Comparison of ENCODE assay signal across 16 mouse cellular contexts in the genomic region with DNA sequence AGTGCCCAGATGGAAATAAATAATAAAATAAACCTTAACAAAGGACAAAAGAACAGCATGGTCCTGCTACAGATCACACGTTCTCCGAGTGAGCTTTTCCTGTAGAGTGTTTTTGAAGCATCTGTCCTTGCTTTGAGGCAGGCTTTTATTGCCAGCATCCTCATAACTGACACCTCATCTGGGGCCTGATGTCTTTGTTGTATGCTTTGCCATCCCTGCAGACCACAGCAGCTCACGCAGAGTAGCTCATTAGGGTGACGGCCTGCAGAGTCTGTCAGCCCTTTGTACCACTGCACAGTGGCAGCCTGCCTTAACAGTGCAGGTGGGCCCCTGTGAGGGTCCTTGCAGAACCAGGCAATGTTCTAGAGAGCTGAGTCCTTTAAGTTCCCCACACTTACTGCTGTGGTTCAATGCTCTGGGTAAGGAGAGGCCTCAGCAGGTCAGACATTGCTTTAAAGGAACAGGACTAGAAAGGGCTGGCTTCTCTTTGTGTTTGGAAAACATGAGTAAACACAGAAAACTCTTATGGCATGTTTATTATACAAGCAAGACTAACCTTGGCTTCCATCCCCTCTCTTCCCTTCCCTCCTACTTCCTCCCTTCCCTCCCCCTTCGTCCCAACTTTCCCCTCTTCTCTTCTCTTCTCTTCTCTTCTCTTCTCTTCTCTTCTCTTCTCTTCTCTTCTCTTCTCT.
A peak's percentile ranks its signal among the peaks of the same experiment; 100 is the strongest.
DNase-seq lines count a peak whose midpoint lies in the region; ATAC-seq and TF ChIP-seq lines count a peak whose summit lies in the region.
"Had no signal": no experiment of that assay in that cellular context is flagged by ENCODE, and none has a peak within 500 bp of the region (broad histone marks: within the 10 kb centered on the region; RNA-seq: fewer than 3 reads in every experiment).

No protein-coding gene starts in this region.

- H3K36me3 ChIP-seq in intestine, embryonic 16.5 days (ENCODE audit: control insufficient read depth, insufficient read depth, low read length), result no peaks in the 10 kb centered on the region
- H3K36me3 ChIP-seq in intestine, embryonic 15.5 days, result no peaks in the 10 kb centered on the region
- no peaks in the 10 kb centered on the region for H3K36me3 ChIP-seq in stomach, embryonic 15.5 days
- H3K36me3 ChIP-seq in stomach, postnatal 0 days (ENCODE audit: control insufficient read depth, insufficient read depth, low read length), result no peaks in the 10 kb centered on the region

- H3K4me3 ChIP-seq in intestine, embryonic 16.5 days (ENCODE audit: low read length), result no peak overlapping the region
- no peak overlapping the region for H3K4me3 ChIP-seq in intestine, embryonic 15.5 days (replicated peaks)
- no peak overlapping the region for H3K4me3 ChIP-seq in stomach, embryonic 15.5 days (replicated peaks)
- no peak overlapping the region for H3K4me3 ChIP-seq in stomach, postnatal 0 days (ENCODE audit: low read depth, low read length)

- no peak for DNase-seq in stomach, postnatal 0 days (ENCODE audit: low spot score)
- DNase-seq in forelimb bud, embryonic 11.5 days (ENCODE audit: low read depth, low spot score), result peak; percentile 48
- no peak for DNase-seq in ovary, postnatal 36 days (ENCODE audit: low spot score)
- no peak for DNase-seq in cerebellum, adult 8-10 months
- DNase-seq: adrenal gland, postnatal 36 days; gastrocnemius, postnatal 10 days; kidney, adult 2 months; kidney, postnatal 36 days; left cerebral cortex, postnatal 4 days; right cerebral cortex, postnatal 14 days had no signal

- WGBS in intestine, embryonic 16.5 days, result 62% methylated on average over 5 of the region's 5 CpGs
- 62% methylated on average over 5 of the region's 5 CpGs for WGBS in intestine, embryonic 15.5 days
- WGBS in stomach, embryonic 15.5 days, result 66% methylated on average over 5 of the region's 5 CpGs
- WGBS in stomach, postnatal 0 days, result 55% methylated on average over 5 of the region's 5 CpGs

- H3K4me2 ChIP-seq in intestine, embryonic 16.5 days (ENCODE audit: low read depth, low read length), result no peak overlapping the region
- H3K4me2 ChIP-seq in intestine, embryonic 15.5 days (replicated peaks), result no peak overlapping the region
- no peak overlapping the region for H3K4me2 ChIP-seq in stomach, embryonic 15.5 days
- no peak overlapping the region for H3K4me2 ChIP-seq in stomach, postnatal 0 days (replicated peaks; ENCODE audit: low read depth)
- H3K4me2 ChIP-seq: heart, embryonic 11.5 days had no signal

- no peak for TF ChIP-seq CTCF in stomach, postnatal 0 days (IDR thresholded peaks at IDR 0.05; ENCODE audit: low read depth)

- TF ChIP-seq EP300 in stomach, postnatal 0 days (optimal IDR thresholded peaks at IDR 0.05), result no peak

- H3K4me1 ChIP-seq in intestine, embryonic 16.5 days (ENCODE audit: control insufficient read depth, insufficient read depth, low read length), result 0 out of 2 replicates have a peak, but pooled peaks cover 3% of the 10 kb centered on the region
- 0 out of 2 replicates have a peak, but pooled peaks cover 5% of the 10 kb centered on the region for H3K4me1 ChIP-seq in intestine, embryonic 15.5 days (replicated peaks)
- peaks cover 3% of the 10 kb centered on the region; the same call in 1 of the 2 replicates for H3K4me1 ChIP-seq in stomach, embryonic 15.5 days
- H3K4me1 ChIP-seq in stomach, postnatal 0 days (replicated peaks; ENCODE audit: control insufficient read depth, insufficient read depth), result no peaks in the 10 kb centered on the region; the same call in 1 of the 2 replicates

- peak overlapping the region; percentile 65; the same call in 1 of the 2 replicates for H3K27ac ChIP-seq in intestine, embryonic 16.5 days (ENCODE audit: low read length)
- H3K27ac ChIP-seq in intestine, embryonic 15.5 days, result no peak overlapping the region
- H3K27ac ChIP-seq in stomach, embryonic 15.5 days, result peak overlapping the region; percentile 37; the same call in 1 of the 2 replicates
- no peak overlapping the region for H3K27ac ChIP-seq in stomach, postnatal 0 days (replicated peaks)
- H3K27ac ChIP-seq: macrophage had no signal

- no peak overlapping the region for H3K9ac ChIP-seq in intestine, embryonic 16.5 days (ENCODE audit: low read depth, low read length)
- no peak overlapping the region for H3K9ac ChIP-seq in intestine, embryonic 15.5 days
- no peak overlapping the region for H3K9ac ChIP-seq in stomach, embryonic 15.5 days
- H3K9ac ChIP-seq in stomach, postnatal 0 days (ENCODE audit: low read length), result no peak overlapping the region

- H3K9me3 ChIP-seq in intestine, embryonic 16.5 days (ENCODE audit: control insufficient read depth, low read length), result no peaks in the 10 kb centered on the region
- no peaks in the 10 kb centered on the region for H3K9me3 ChIP-seq in intestine, embryonic 15.5 days
- H3K9me3 ChIP-seq in stomach, embryonic 15.5 days, result no peaks in the 10 kb centered on the region
- no peaks in the 10 kb centered on the region for H3K9me3 ChIP-seq in stomach, postnatal 0 days (ENCODE audit: control insufficient read depth, low read length)

- H3K27me3 ChIP-seq in intestine, embryonic 16.5 days (replicated peaks; ENCODE audit: control insufficient read depth, insufficient read depth, low read length), result no peaks in the 10 kb centered on the region
- no peaks in the 10 kb centered on the region for H3K27me3 ChIP-seq in intestine, embryonic 15.5 days (replicated peaks)
- H3K27me3 ChIP-seq in stomach, embryonic 15.5 days (replicated peaks), result no peaks in the 10 kb centered on the region
- H3K27me3 ChIP-seq in stomach, postnatal 0 days (ENCODE audit: control insufficient read depth, insufficient read depth, low read length), result no peaks in the 10 kb centered on the region

- 0 out of 2 replicates have a peak, but pooled peaks have one; percentile 42 for ATAC-seq in intestine, embryonic 16.5 days
- no peak for ATAC-seq in intestine, embryonic 15.5 days
- no peak for ATAC-seq in stomach, embryonic 15.5 days (ENCODE audit: insufficient read depth, low FRiP score, low read depth)
- ATAC-seq in stomach, postnatal 0 days (ENCODE audit: low FRiP score, low TSS enrichment), result no peak
- ATAC-seq: activated CD4-positive, CD25-positive, alpha-beta regulatory T cell, adult 4 months had no signal

Comparison
In these comparisons a context has a peak if more than half of its experiments do, and no peak if none do; other contexts are left out.
1. H3K27ac ChIP-seq: peak in intestine, embryonic 16.5 days (single experiment) and stomach, embryonic 15.5 days (single experiment); none in intestine, embryonic 15.5 days (single experiment) and stomach, postnatal 0 days (single experiment).